Mouse (Mus musculus) layer of hippocampus, adult 11-12 months (tissue): ENCODE data around the gene Pafah2.

ENCODE experiments used
- DNase-seq: peaks from one replicate; pipeline ENCODE4 v3.0.0; 2022; ENCODE audit warnings: low spot score

The Pafah2 gene

GRCm38 (mm10) chr4:134395977-134396825, at the start of gene Pafah2:
Gene Pafah2, plus strand, starts transcription at chr4:134396320.
- DNase-seq, result peak; percentile 98

GRCm38 (mm10) chr4:134348078-134348477, 48.0 kb upstream of the Pafah2 start:
- DNase-seq, result no peak

- DNase-seq, result no peak
Observed at GRCm38 (mm10) chr4:134348545-134348944, 47.6 kb upstream of the Pafah2 start.

GRCm38 (mm10) chr4:134349829-134350228, 46.3 kb upstream of the Pafah2 start:
- DNase-seq, result no peak

GRCm38 (mm10) chr4:134350641-134351040, 45.5 kb upstream of the Pafah2 start:
- DNase-seq, result no peak

GRCm38 (mm10) chr4:134351329-134352260, 44.5 kb upstream of the Pafah2 start:
- DNase-seq, result no peak

DNA sequence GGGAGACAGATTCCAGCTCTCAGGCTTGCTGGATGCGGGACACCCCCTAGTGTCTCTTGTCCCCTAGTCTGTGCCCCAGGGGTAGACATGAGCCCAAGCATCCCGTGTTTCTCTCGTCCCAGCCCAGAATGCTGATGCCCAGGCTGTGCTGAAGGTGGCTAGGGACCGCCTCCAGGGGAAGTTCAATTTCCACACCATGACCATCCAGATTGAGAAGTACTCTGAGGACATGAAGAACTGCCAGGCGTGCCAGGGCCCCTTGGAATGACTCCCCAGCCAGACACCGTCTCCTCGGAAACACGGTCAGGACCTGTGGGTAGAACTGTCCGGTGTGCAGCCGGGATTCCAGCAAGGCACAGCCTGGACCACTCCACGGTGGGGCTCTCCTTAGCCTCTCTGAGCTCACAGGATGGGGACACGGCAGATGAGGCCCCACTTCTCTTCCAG, 43.8 kb upstream of the Pafah2 start:
- DNase-seq, result no peak

GRCm38 (mm10) chr4:134352929-134353328, 43.2 kb upstream of the Pafah2 start:
- no peak for DNase-seq

GRCm38 (mm10) chr4:134353527-134354409, 42.4 kb upstream of the Pafah2 start:
- DNase-seq, result no peak

- DNase-seq, result no peak
Observed at GRCm38 (mm10) chr4:134355841-134356452, 40.2 kb upstream of the Pafah2 start.

GRCm38 (mm10) chr4:134356591-134357460, 39.3 kb upstream of the Pafah2 start:
- DNase-seq, result peak; percentile 80

DNA sequence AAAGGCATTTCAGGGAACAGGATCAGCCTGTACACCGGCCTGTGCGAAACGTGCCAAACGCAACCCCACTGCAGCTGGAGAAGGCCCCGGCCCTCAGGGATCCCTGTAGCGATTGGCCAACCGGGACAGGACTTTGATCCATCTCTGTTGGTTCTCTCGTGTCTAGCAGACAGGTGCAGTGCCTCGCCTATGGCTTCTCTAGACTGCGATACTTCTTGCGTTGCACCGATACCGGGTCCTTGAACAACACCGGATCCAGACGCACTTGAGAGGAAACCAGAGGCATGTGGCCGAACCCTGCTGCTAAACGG, 38.7 kb upstream of the Pafah2 start:
- DNase-seq, result no peak

DNA sequence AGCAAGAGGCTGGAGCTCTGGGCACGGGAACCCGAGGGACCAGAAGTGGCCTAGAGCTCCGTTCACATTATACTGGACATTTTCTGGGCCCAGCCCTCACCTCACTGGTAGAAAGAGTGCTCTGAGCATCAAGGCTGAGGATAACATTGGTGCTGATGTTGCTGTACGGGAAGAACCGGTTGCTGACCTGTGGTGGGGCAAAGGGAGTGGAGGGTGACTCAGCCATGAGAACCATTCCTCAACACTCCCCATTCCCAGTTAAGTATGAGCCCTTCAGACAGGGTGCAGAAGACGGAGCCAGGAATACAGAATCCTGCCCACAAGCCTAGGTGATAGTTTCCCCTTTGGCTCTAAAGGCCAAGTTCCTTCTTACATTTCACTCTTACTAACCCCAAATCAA, 36.5 kb upstream of the Pafah2 start:
- DNase-seq, result no peak

DNA sequence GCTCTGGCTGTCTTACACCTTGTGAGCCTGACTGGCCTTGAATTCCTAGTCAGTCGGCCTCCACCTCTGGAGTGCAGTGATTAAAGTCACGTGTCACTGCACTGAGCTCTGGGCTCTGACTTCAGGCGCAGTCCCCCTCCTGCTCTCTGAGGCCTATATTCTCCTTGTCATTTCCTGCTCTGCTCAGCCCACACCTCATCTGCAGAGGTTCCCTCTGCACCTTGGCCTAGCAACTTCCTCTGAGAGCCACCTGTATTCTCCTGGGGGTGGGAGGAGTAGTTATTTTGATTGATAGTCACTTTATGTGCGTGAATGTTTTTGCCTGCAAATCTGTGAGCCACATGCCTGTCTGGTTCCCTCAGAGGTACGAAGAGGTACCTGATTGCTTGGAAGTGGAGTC, 34.9 kb upstream of the Pafah2 start:
- no peak for DNase-seq

DNA sequence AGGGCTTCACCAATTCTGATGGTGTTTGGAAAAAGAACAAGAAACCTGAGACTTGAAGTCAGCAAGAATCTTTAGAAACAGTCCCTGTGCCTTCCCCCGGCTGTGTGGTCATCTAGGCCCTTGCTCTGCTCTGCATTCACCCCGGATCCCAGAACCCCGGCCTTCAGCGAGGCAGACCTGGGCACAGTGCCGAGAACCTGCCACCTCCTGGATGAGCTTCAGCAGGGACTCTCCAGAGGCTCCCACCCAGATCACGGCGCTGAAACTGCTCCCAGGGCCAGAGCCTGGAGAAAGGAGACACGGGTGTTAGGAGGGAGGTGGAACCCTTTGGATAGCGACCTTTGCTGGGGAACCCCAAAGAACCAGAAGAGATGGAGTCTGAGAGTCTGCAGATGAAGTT, 34.0 kb upstream of the Pafah2 start:
- DNase-seq, result no peak

- DNase-seq, result peak; percentile 48
Observed at GRCm38 (mm10) chr4:134362586-134362985, 33.5 kb upstream of the Pafah2 start.

- DNase-seq, result no peak
Observed at GRCm38 (mm10) chr4:134365280-134365679, 30.8 kb upstream of the Pafah2 start.

- DNase-seq, result peak; percentile 67
Observed at GRCm38 (mm10) chr4:134370649-134371221, 25.4 kb upstream of the Pafah2 start.

GRCm38 (mm10) chr4:134371316-134371855, 24.7 kb upstream of the Pafah2 start:
- DNase-seq, result no peak

GRCm38 (mm10) chr4:134372294-134372747, 23.8 kb upstream of the Pafah2 start:
- peak; percentile 87 for DNase-seq
